Mouse (Mus musculus) heart, adult 2 months (tissue): ENCODE measurements around the gene Kifc5b. TPM values are rescaled to one million over a fixed set of nuclear protein-coding genes. Genes with fewer than 3 reads are reported as not detected.

Experiments used
- DNase-seq, 2 experiments: peaks; one replicate each; pipeline ENCODE4 v3.0.0; 2021
- H3K27ac ChIP-seq: fragments of 200-600 bp; 2 replicates; pipeline ENCODE4 v1.8.1; 2022
- H3K27me3 ChIP-seq: fragments of 200-500 bp; 2 replicates; pipeline ENCODE4 v1.6.1; 2012; ENCODE audit warnings: mild to moderate bottlenecking, low read length, inconsistent platforms, mixed read lengths; ENCODE audit not compliant: control insufficient read depth, insufficient read depth
- H3K36me3 ChIP-seq: fragments of 200-500 bp; 2 replicates; pipeline ENCODE4 v1.6.1; 2012; ENCODE audit warnings: low read length, inconsistent platforms; ENCODE audit not compliant: control insufficient read depth, insufficient read depth
- H3K4me1 ChIP-seq: fragments of 200-500 bp; 2 replicates; pipeline ENCODE4 v1.6.1; 2011; ENCODE audit warnings: low read length; ENCODE audit not compliant: control insufficient read depth, insufficient read depth
- H3K4me3 ChIP-seq: fragments of 200-600 bp; 2 replicates; pipeline ENCODE4 v1.8.1; 2022
- H3K79me2 ChIP-seq: fragments of 200-500 bp; replicated peaks from 2 replicates; pipeline ENCODE4 v1.6.1; 2012; ENCODE audit warnings: mild to moderate bottlenecking, inconsistent platforms, low read length, moderate library complexity, mixed read lengths; ENCODE audit not compliant: control insufficient read depth, insufficient read depth
- H3K9ac ChIP-seq: fragments of 200-500 bp; 2 replicates; pipeline ENCODE4 v1.6.1; 2012; ENCODE audit warnings: low read depth, mild to moderate bottlenecking, control low read depth, inconsistent platforms, low read length, mixed read lengths
- CTCF ChIP-seq: fragments of 200-600 bp; IDR thresholded peaks from 2 replicates; pipeline ENCODE4 v1.8.1; 2022; ENCODE audit warnings: antibody characterized with exemption, mild to moderate bottlenecking, moderate library complexity
- EP300 ChIP-seq: fragments of 200-500 bp; IDR thresholded peaks from 2 replicates; pipeline ENCODE4 v1.6.1; 2011; ENCODE audit warnings: low read depth, low read length, control low read depth; ENCODE audit not compliant: insufficient read depth
- POLR2A ChIP-seq: fragments of 200-500 bp; IDR thresholded peaks from 2 replicates; pipeline ENCODE4 v1.6.1; 2011; ENCODE audit warnings: mild to moderate bottlenecking, low read depth, low read length, control low read depth; ENCODE audit not compliant: insufficient read depth
- WGBS: fragments of 180-500 bp; shearing (Covaris S2); methylation state at CpG from one replicate; pipeline ENCODE4 v1.1.7; 2018; 5-methylcytosine and 5-hydroxymethylcytosine counted together
- intact Hi-C: fragments of 180-260 bp; cut with DNase I; formaldehyde crosslinking; loops from one replicate; pipeline ENCODE4 v1.15.1; 2025
- polyA plus RNA-seq: library from polyadenylated mRNA; depleted of rRNA; stranded (reverse); fragments of >200 nt; gene quantifications from 2 replicates; pipeline ENCODE4 v1.2.3, GENCODE M21; 2012
- total RNA-seq, 2 experiments: library from RNA; stranded (reverse); gene quantifications; 2 replicates each; pipeline ENCODE4 v1.2.3; 2021

Kifc5b gene
- total and polyA plus RNA-seq, 3 experiments, result 0.26 to 0.62 (median 0.36) TPM

DNA sequence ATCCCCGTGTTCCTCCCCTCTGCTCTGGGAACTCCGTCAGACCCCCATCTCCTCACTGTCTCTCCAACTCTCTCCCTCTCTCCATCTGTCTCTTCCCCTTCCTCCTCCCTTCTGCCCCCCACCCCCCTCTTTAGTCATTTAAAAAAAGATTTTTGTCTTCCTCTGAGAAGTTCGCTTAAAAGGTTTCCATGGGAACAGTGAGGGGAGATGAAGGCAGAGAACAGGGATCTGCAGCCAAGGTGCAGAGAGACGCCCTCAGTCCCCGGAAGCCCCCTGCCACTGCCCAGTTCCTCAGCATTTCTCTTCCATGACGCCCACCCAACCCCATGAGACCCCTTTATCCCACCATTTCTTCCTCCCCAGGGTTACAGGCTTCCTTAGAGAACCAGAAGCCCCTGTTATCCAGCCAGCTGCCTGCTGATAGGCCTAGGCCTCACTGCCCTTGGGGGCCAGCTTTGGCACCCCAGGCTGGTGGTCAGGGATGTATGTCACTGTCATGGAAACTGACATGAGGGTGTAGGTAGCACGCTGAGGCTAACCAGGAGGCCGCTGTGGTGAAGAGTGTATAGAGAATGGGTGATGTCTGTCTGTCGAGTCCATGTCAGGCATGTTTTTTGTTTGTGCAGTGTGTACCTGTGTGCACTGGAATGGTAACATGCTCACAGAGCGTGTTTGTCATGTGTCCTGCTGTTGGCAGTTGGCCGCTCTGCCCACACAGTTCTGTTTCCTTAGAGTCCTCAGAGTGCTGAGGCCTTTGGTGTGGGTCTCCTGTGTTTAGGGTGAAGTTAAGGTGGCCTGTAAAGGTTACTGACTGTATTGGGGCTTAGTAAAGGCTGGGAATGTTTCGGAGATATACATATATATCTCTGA is 30.6 kb downstream of the Kifc5b start:
- no peaks in the 10 kb centered on the region for H3K79me2 ChIP-seq

DNA sequence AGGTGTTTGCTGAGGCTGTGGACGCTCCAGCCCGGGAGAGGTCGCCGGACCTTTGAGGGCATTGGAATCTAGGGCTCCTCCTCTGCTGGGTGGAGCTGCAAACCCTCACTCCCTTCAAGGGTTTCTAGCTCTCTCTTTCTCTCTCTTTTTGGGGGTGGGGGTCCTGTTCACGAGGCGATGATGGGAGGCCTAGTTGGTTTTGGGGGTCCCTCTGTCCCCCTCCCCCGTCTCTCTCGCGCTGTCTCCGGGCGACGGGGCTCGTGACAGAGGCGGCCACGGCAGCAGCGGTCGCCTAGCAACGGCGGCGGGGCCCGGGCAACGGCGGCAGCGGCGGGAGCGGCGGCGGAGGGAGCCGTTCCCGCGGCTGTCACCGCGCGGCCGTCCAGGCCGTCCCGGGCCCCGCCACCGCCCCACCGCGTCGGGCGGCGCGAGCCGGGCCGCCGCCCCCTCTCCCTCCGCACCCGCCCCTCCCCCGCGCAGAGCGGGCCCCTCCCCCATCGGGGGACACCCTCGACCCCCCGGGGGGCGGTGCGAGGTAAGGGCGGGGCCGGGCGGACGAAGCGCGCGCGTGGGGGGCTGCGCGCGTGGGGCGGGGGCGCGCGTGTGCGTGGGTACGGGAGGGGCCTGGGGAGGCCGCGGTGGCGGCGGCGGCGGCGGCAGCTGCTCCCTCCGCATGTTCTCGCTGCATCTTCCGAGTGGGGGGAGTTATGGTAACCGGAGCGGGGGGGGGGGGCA is 31.6 kb downstream of the Kifc5b start:
- no peaks in the 10 kb centered on the region for H3K79me2 ChIP-seq
- H3K36me3 ChIP-seq, result no peaks in the 10 kb centered on the region
- 0% methylated on average over 55 of the region's 87 CpGs for WGBS
- H3K27me3 ChIP-seq, result no peaks in the 10 kb centered on the region
- H3K9ac ChIP-seq, result peak overlapping the region; percentile 76
- no peak overlapping the region; the same call in 1 of the 2 replicates for H3K27ac ChIP-seq
- peak overlapping the region; percentile 66 for H3K4me3 ChIP-seq
- DNase-seq, result peak; percentile 73 to 78
- peaks cover 1% of the 10 kb centered on the region for H3K4me1 ChIP-seq
- TF ChIP-seq POLR2A, result no peak
- 0 out of 2 replicates have a peak, but pooled peaks have one; percentile 8 for TF ChIP-seq CTCF
- TF ChIP-seq EP300, result no peak
- intact Hi-C loops, result no loop called here

More for the DNA sequence above, 30.6 kb downstream of the Kifc5b start:
- TF ChIP-seq EP300 (no peak), POLR2A (no peak), CTCF (no peak)
- Histone ChIP-seq H3K27ac (no peak overlapping the region), H3K36me3 (no peaks in the 10 kb centered on the region), H3K4me3 (no peak overlapping the region), H3K4me1 (peaks cover 1% of the 10 kb centered on the region), H3K9ac (no peak overlapping the region), H3K27me3 (no peaks in the 10 kb centered on the region)
- intact Hi-C loops, result loop anchor here (2.0 kb wide), 3 partner anchors 25 to 61 kb away; partner anchors contain the start of genes Kifc5b and Zbtb9
- no peak for DNase-seq
- WGBS, result 84% methylated on average over 12 of the region's 12 CpGs

DNA sequence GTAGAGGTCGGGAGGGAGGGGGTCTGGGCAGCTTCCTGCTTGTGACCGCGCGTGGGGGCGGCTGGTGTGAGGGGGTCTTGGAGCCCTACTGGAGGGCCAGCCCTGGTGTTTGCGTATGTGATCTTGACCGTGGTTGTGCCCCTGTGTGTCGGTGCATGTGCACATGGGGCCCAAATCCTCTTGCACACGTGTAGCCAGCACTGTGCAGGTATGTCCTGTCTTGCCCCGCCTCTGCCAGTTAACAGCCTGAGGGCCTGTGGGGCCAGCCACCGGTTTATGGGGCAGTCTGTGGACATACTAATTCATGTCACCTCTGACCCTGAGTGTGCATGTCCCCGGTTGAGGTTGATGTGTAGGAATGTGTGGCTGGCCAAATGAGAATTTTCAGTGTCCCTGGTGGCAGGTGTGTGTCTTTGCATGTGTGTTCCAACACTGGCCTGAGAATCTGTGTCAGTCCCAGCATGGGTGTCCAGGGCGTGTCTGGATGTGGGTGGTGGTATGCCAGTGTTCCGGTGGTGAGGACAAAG is 32.2 kb downstream of the Kifc5b start:
- WGBS, result 25% methylated on average over 12 of the region's 14 CpGs
- Histone ChIP-seq H3K27ac (no peak overlapping the region), H3K79me2 (no peaks in the 10 kb centered on the region), H3K4me3 (no peak overlapping the region), H3K36me3 (no peaks in the 10 kb centered on the region), H3K27me3 (no peaks in the 10 kb centered on the region), H3K4me1 (peaks cover 1% of the 10 kb centered on the region), H3K9ac (no peak overlapping the region)
- no peak for DNase-seq
- intact Hi-C loops, result no loop called here
- no peak for TF ChIP-seq EP300
- TF ChIP-seq POLR2A, result no peak
- peak; percentile 45 for TF ChIP-seq CTCF

DNA sequence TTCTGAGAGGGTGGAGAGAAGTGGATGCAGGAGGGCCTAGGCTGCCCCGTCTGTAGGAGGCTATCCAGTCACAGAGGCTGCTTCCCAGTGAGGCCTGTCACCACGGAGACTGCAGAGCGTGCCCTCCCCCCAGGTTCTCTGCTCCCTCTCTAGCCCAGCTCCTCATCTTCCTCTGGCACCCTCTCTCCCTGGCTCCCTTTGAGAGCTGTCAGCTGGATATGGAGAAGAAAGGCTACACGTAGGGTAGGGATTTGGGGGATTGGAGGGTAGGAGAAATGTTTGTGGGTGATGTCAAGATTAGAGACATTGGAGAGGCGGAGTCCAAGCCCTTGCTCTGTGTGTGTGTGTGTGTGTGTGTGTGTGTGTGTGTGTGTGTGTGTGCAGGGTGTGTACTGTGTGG is 33.0 kb downstream of the Kifc5b start:
- Histone ChIP-seq H3K9ac (no peak overlapping the region), H3K27ac (no peak overlapping the region), H3K4me3 (no peak overlapping the region), H3K27me3 (no peaks in the 10 kb centered on the region), H3K79me2 (no peaks in the 10 kb centered on the region), H3K4me1 (peaks cover 1% of the 10 kb centered on the region), H3K36me3 (no peaks in the 10 kb centered on the region)
- intact Hi-C loops, result no loop called here
- DNase-seq, result no peak
- WGBS, result 71% methylated on average over 5 of the region's 5 CpGs
- TF ChIP-seq CTCF (no peak), EP300 (no peak), POLR2A (no peak)

DNA sequence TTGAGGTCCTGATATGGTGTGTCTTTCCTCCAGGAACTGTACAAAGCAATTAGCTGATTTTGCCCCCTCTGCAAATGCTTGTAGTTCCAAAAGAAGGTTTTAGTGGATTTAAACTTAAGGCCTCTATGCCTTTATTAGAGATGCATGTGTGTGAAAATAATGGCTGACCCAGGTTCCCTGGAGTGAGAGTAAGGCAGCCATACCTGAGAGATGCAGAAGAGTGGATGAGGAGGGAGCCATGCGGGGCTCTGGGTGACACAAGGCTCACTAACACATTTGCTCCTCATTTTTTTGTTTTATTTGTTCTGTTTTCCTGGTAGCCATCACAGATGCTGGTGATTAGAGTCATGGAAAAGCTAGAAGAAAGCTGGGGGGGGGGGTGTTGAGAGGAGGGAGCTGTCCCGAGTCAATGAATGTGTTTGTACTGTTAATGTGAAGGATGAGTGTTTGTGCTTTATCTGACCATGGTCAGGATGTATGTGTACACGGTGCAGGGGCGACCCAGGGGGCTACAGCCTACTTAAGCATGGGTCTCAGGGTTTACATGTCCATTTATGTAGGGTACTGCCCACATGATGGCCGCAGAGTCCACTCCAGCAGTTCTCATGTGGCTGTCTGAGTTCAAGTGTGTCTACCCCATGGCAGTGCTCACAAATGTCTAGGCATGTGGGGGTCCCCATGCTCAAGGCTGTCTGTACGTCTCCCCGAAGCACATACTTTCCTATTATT is 33.8 kb downstream of the Kifc5b start:
- DNase-seq, result no peak
- Histone ChIP-seq H3K9ac (no peak overlapping the region), H3K27ac (no peak overlapping the region), H3K4me3 (no peak overlapping the region), H3K27me3 (no peaks in the 10 kb centered on the region), H3K4me1 (peaks cover 1% of the 10 kb centered on the region), H3K79me2 (no peaks in the 10 kb centered on the region), H3K36me3 (no peaks in the 10 kb centered on the region)
- TF ChIP-seq CTCF (no peak), POLR2A (no peak)
- 45% methylated on average over 7 of the region's 7 CpGs for WGBS
- intact Hi-C loops, result no loop called here
